Mouse (Mus musculus): ENCODE measurements around the gene Serpind1.

The Serpind1 gene

GRCm38 (mm10) chr16:17331116-17331515 lies at the start of gene Serpind1:
Gene Serpind1, plus strand, starts transcription at chr16:17331371.
- DNase-seq (ENCODE audit: extremely low spot score): no peak

GRCm38 (mm10) chr16:17283151-17283550 lies 48.0 kb upstream of the Serpind1 start:
- DNase-seq (ENCODE audit: extremely low spot score): no peak

GRCm38 (mm10) chr16:17287103-17287502 lies 44.1 kb upstream of the Serpind1 start:
- DNase-seq (ENCODE audit: extremely low spot score): no peak

GRCm38 (mm10) chr16:17291016-17291415 lies 40.2 kb upstream of the Serpind1 start:
- no peak for DNase-seq (ENCODE audit: extremely low spot score)

GRCm38 (mm10) chr16:17292751-17293150 lies 38.4 kb upstream of the Serpind1 start:
- peak; percentile 82 for DNase-seq (ENCODE audit: extremely low spot score)

- DNase-seq (ENCODE audit: extremely low spot score): no peak
These were observed 30.4 kb upstream of the Serpind1 start for GRCm38 (mm10) chr16:17300818-17301217.

GRCm38 (mm10) chr16:17303521-17304245 lies 27.5 kb upstream of the Serpind1 start:
- DNase-seq (ENCODE audit: extremely low spot score): no peak

GRCm38 (mm10) chr16:17307461-17307860 lies 23.7 kb upstream of the Serpind1 start:
- no peak for DNase-seq (ENCODE audit: extremely low spot score)

GRCm38 (mm10) chr16:17309036-17309435 lies 22.1 kb upstream of the Serpind1 start:
- no peak for DNase-seq (ENCODE audit: extremely low spot score)

- DNase-seq (ENCODE audit: extremely low spot score): no peak
These were observed 18.6 kb upstream of the Serpind1 start for GRCm38 (mm10) chr16:17312531-17312930.

- no peak for DNase-seq (ENCODE audit: extremely low spot score)
These were observed 14.6 kb upstream of the Serpind1 start for GRCm38 (mm10) chr16:17316554-17316953.

GRCm38 (mm10) chr16:17321481-17321880 lies 9.7 kb upstream of the Serpind1 start:
- DNase-seq (ENCODE audit: extremely low spot score): no peak

GRCm38 (mm10) chr16:17324745-17325144 lies 6.4 kb upstream of the Serpind1 start:
- DNase-seq (ENCODE audit: extremely low spot score): no peak

GRCm38 (mm10) chr16:17326064-17326463 lies 5.1 kb upstream of the Serpind1 start:
- DNase-seq (ENCODE audit: extremely low spot score): no peak

- no peak for DNase-seq (ENCODE audit: extremely low spot score)
These were observed 1.2 kb upstream of the Serpind1 start for GRCm38 (mm10) chr16:17329848-17330570.

- no peak for DNase-seq (ENCODE audit: extremely low spot score)
These were observed 684 bp downstream of the Serpind1 start for GRCm38 (mm10) chr16:17331855-17332254.

GRCm38 (mm10) chr16:17334574-17334973 lies 3.4 kb downstream of the Serpind1 start:
- no peak for DNase-seq (ENCODE audit: extremely low spot score)

GRCm38 (mm10) chr16:17336089-17336488 lies 4.9 kb downstream of the Serpind1 start:
- no peak for DNase-seq (ENCODE audit: extremely low spot score)

- DNase-seq (ENCODE audit: extremely low spot score): no peak
These were observed 8.5 kb downstream of the Serpind1 start for GRCm38 (mm10) chr16:17339701-17340100.

GRCm38 (mm10) chr16:17340705-17341104 lies 9.5 kb downstream of the Serpind1 start:
- no peak for DNase-seq (ENCODE audit: extremely low spot score)

GRCm38 (mm10) chr16:17341847-17342246 lies 10.7 kb downstream of the Serpind1 start:
- DNase-seq (ENCODE audit: extremely low spot score): no peak

- no peak for DNase-seq (ENCODE audit: extremely low spot score)
These were observed 14.1 kb downstream of the Serpind1 start for GRCm38 (mm10) chr16:17345141-17345812.

- DNase-seq (ENCODE audit: extremely low spot score): no peak
These were observed 14.6 kb downstream of the Serpind1 start for GRCm38 (mm10) chr16:17345813-17346155.
